Mouse (Mus musculus) cerebellum, postnatal 14 days (tissue): ENCODE results near the gene Ubl3.

Experiments
- DNase-seq, 2 experiments: peaks; one replicate each; pipeline ENCODE4 v3.0.0; 2021; ENCODE audit warnings: mixed read lengths in 2 of 2

Ubl3 gene

GRCm38 (mm10) chr5:148466933-148467607, 85.5 kb downstream of the Ubl3 start:
- no peak for DNase-seq

GRCm38 (mm10) chr5:148466116-148466515, 86.5 kb downstream of the Ubl3 start:
- no peak for DNase-seq

- no peak for DNase-seq
Measured at GRCm38 (mm10) chr5:148465091-148465490, 87.5 kb downstream of the Ubl3 start.

- no peak for DNase-seq
Measured at GRCm38 (mm10) chr5:148464489-148464888, 88.1 kb downstream of the Ubl3 start.

- no peak for DNase-seq
Measured at GRCm38 (mm10) chr5:148463783-148464294, 88.8 kb downstream of the Ubl3 start.
